Mouse (Mus musculus) cerebellum, postnatal 4 days (tissue): ENCODE data around the gene Calhm6.

Experiments
- DNase-seq, 2 experiments: peaks; one replicate each; pipeline ENCODE4 v3.0.0; 2022; ENCODE audit warnings: low spot score in 2 of 2, mixed read lengths in 1 of 2

Gene Calhm6

DNA sequence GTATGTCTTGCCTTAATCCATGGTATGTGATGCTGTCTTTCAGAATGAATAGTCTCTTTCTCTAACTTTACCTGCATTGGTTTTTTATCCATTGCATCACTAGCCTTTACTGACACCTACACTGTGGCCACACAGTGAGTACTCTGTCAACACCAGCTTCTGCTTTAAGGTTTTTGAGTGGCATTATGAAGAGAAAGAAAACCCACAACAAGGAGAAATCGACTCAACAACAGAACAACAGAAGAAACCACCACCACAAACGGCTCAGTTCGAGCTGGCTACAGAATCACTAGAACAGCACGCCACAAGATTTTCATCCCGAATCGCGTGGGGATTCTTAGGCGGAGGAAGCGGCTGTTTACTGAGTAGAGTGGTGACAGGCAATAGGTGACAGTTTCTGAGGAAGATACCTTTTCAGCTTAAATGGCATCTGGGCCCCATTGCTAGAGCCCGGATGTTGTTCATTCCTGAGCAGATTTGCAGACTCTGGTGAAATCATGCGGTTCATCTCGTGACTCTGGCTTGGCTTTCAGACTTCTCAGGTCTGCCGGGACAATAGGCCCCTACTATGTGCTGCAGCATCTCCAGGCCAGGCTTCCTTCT, 16.8 kb downstream of the Calhm6 start:
- no peak for DNase-seq

DNA sequence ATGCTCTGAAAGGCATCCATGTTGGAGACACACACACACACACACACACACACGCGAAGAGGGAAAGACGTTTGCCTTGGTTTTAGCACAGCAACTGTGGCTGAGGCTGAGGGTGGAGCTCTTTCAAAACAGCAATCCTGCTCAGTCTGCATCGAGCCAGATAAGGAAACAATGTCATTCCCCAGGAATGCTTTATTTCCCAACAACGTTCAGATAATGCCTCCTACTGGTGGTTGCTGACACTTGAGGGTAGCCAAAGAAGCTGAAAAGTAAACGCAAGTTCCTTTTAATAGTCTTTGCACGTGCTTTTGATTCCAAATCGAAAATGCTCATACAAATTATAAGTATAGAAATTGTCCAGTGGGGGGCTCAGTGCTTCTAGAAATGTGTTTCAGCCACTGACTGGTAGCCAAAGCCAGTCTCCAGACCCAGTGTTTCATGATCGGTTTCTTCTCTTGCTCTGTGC, 31.3 kb downstream of the Calhm6 start, which contains the start of gene Calhm5:
TSS of gene Calhm5 (minus strand) at position 102 of the 466 bp plus-strand sequence.
- peak in 1 of 2 experiments; percentile 9 for DNase-seq

DNA sequence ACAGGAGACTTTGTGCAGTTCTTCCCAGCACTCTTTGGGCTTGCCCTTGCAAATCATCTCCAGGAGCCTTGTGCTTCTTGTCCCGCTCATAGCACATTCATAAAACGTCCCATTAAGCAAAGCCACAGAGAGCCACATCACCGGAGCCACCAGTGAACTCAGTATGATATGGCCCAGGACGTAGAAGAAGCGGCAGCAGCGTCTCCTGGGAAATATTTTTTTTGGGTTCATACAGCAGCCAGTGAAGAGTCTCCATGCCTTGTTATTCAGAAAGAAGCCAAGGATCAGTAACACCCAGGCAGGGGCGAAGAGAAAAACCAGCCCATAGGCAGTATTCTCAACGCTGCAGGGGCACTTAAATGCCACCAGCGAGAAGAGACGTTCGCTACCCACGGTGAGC, 31.8 kb downstream of the Calhm6 start:
- no peak for DNase-seq

DNA sequence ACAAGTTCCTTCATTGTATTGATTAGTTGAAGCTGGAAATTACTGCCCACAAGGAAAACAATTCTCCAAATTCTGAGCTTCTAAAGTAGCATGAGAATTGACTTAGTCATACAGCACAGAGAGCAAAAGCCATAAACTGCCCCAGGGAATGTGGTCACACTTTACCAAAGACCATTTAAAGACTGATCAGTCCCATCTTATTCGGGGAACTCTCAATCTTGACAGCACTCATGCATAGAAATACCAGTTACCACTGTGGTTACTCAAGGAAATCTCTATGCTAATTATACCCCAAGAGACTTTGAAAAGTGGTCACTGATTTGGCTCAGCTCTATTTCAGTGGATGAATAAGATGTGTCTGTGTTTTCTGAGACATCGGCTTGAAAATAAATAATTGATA, 32.6 kb downstream of the Calhm6 start:
- no peak for DNase-seq

DNA sequence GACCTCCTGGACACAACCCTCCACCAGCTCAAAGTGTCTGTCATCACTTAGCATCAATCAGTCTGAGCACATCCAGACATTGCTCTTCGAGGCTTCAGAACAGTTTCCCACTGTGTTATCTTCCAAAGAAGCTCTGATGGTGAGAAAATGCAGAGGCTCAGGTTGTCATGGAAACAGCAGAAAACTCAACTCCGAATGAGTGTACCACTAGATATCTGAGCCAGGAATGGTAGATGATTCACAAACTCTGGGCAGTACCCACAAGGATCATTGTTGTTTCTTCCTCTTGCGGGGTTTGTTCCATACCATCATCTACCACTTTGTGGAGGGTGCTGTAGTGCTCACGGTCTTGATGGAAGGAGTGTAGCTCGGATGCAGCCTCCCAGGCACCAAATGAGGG, 35.9 kb downstream of the Calhm6 start:
- DNase-seq = no peak

DNA sequence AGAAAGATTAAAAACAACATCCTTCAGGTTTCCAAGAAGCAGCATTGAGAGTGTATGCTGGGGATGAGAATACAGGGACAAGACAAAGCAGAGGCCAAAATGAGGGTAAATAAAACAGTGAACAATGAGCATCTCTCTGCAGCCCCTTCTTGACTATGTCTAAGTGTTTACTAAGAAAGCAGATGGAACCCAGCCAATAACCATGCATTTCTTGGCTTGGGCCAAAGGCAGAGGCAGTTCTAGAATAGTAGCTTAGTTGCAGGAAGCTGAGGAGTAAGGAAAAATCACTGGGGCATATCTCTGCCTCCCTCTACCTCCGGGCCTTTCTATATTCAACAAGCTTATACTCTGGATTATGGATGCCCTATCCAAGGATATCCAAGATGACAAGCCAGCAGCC, 37.3 kb downstream of the Calhm6 start:
- DNase-seq = no peak

DNA sequence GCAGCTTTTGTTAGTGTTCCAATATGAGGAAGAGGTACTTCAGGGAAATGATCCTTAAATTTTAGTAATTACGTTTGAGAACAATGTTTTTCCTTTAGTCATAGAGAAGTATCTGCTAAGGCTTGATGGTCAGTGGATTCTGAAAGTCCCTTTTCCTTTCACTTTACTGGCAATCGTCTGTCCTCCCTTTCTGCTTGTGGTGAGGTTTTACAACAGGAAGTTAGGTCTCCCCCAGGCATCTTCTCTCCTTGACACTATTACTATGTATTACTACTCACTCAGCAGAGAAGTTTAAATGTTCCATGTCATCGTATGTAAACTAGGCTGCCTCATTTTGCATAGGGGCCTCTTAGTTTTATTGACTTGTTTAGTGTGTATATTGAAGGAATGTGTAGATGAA, 38.3 kb downstream of the Calhm6 start:
- DNase-seq = no peak

DNA sequence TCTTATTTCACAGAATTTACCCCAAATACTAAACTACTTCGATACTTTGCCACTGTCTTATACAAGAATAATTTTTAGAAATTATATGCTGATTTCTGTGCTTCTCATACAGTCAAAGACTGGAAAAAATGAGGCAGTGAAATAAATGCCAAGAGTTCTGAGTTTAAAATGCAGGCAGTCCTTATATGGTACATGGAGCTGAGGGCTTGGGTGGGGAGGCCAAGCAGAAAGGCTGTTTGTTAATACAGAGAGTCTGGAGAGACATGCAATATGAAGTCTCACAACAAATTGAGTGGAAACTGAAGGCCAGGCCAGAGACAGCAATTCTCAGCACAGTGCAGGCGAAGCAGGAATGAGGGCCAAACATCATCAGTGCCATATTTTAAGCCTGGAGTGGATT, 39.3 kb downstream of the Calhm6 start:
- no peak for DNase-seq

DNA sequence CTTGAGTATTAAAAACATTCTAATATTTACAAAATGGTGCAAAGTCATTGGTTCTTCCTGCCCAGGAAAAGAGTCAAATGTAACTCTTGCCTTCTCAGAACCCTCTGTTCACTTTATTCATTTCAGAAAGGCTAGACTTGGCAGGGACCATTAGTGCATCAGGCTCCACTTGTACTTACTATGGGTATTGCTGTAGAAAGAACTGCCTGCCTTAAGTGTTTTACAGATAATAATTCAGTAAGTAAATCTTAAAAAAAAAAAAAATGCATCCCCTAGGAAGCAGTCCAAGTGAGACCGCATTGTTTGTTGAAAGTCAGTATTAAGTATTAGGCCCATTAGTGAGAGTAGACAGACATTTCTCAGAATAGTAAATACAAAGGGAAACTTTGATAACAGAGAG, 41.3 kb downstream of the Calhm6 start:
- no peak for DNase-seq
